Mouse (Mus musculus) testis, postnatal 10 days (tissue): ENCODE measurements around the gene Efr3b.

Experiments
- DNase-seq: peaks from one replicate; pipeline ENCODE4 v3.0.0; 2021; ENCODE audit warnings: low spot score

The Efr3b gene

DNA sequence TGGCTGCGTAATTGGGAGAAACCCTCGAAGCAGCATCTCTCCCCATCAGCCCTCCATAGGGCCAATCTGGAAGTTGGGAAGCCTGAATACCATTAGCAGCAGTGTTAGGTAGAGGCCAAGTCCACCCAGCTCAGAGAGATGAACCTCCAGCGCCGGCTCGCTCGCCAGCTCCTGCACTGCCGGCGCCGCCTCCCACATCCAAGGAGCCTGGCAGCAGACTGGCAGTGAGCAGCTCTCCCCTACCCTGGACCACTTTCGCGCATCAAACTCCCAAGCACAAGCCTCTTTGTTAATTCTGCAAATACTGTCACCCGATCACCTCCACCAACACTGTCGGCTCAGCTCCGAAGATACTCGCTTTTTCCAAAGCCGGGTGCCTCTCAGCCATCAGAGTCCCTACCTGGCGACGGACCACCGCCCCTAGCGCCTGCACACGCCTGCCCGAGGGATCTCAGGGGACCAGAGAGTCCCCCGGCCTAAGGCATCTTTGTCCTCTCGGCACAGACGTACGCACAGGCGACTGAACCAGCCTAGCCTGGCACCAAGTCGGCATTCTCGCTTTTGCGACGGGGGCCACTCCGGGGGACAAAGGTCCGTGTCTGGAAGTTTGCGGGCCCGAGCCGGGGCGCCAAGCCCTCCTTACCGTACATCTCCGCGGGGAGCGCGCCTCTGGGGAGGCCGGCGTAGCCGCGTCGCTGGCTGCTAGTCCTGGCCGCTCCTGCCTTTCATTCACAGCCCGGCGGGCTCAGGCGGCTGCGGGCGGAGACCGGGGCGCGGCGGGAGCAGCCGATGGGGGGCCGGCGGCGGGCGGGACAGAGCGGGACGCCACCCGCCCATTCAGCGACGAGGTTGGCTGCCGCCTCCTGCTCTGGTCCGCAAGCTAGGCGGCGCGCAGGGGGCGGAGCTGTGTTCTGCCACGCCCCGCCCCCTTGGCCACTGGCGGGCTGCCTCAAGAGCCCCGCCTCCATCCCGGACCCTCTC, at the start of gene Efr3b:
TSS of gene Efr3b (minus strand) at position 855 of the 981 bp plus-strand sequence.
- DNase-seq, result peak; percentile 79

DNA sequence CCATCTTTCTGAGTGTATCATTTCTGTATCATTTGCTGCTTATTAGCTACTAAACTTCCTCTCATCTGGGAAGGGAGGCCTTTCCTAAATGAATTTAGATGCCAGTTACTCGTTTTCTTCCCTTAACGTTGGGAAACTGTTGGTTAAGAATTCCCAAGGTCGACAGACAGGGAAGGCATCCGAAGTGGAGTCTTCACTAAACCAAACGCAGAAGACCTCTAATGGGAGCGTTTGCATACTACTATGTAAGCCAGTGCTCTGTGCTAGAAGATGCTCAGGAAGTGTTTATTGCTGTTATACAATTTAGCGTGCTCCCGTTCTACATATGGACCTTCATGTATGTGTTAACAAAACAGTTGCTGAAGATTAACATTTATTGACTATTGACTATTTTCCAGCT, 44.7 kb upstream of the Efr3b start:
- DNase-seq, result no peak

GRCm38 (mm10) chr12:4082132-4083001, 43.7 kb upstream of the Efr3b start, which contains the start of gene Dnajc27:
Gene Dnajc27, plus strand, starts transcription at chr12:4082583.
- peak; percentile 97 for DNase-seq

DNA sequence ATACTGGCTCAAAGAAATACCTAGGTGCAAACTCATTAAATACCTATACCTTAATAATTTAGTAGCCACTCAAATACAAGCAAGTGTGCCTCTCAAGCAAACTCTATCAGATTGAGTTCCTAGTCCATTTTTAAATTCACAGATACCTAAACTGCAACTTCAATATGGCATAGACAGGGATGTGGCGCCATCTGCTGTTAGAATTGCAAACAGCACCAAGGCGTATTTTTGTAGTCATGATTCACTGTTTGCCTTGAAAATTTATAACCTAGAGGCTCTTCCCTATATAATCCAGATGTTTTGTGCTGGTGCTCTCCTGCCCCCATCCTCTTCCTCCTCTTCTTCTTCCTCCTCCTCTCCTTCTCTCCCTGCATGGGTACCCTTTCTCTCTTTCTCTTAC, 41.6 kb upstream of the Efr3b start:
- peak; percentile 89 for DNase-seq

DNA sequence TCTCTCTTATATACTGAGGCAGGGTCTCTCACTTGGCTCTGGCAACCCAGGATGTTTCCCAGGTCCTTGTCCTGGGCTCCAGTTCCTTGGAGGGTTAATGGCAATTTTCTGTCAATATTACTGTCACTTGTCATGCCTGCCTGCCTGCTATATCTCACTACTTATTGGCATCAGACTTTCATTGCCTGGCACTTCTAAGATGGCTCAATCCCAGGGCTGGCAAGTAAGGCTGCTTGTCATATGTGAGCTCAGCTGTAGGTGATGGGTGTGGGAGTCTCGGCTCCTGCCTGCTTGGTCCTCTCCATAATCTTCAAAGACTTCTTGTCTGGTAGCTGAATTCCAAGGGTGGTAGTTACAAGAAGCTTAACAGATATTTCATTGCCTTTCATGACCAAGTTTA, 39.4 kb upstream of the Efr3b start:
- DNase-seq, result no peak

DNA sequence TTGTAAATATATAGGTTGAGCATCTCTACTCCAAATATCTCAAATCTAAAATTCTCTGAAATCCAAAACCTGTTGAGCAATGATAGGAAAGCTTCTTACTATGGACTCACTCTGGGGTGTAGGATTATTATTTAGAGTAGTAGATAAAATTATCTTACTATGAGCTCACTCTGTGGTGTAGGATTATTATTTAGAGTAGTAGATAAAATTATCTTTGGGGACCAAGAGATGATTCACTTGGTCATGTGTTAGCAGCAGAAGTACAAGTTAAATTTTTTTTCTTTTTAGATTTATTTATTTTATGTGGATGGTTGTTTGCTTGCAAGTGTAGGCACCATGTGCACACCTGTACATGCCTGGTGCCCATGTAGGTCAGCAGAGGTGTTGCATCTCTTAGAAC, 37.7 kb upstream of the Efr3b start:
- no peak for DNase-seq

DNA sequence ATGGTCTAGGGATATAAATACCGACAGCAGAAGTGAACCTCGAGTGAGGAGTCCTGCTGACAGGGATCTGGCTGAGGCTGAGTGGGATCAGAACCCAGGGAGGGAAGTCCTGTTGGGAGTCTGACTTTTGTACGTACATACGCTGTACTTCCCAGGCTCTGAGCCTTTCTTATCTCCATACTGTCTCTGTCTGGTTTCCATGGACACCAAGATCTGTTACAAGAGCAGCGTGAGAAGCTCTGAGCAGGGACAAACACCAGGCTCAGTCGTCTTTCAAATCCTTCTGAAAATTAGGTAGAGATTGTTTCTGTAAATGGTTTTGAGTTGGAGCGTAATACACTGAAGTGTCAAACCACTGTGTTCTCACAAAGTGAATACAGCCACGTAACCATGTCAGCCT, 36.7 kb upstream of the Efr3b start:
- DNase-seq, result no peak

- no peak for DNase-seq
Measured at GRCm38 (mm10) chr12:4071671-4072070, 33.0 kb upstream of the Efr3b start.

GRCm38 (mm10) chr12:4068551-4068950, 29.8 kb upstream of the Efr3b start:
- DNase-seq, result no peak

DNA sequence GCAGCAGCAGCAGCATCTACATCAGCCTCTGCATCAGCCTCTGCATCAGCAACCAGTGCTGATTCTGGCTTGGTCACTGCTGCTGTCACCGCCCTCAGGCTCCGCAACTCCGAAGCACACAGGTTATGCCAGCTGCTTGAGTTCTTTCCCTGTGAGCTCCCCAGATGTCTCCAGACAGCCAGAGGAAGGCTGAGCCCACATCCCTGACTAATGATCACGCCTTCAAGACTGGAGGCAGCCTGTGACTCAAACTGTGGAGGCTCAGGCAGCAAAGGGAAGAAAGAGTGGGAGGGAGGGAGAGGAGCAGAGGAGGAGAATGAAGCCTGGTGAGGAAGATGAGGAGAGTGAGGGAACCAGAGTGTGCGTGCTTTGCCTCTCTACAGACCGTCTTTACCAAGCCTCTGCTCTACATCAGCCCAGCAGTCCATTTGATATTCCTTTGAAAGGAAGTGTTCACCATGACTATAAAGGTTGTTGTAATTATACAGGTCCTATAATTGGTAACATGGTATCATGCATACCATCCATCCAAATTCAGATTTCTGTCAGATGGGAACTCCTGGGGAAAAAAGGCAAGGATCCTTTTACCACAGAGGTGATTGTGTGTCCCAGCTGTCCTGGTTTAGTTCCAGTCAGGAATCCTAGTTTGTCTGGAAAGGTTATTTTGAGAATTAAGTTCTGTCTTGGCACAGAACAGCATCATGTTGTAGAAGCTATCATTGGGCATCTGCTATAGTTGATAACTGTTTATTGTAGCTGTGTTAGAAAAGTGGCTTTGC, 28.2 kb upstream of the Efr3b start:
- DNase-seq, result no peak

DNA sequence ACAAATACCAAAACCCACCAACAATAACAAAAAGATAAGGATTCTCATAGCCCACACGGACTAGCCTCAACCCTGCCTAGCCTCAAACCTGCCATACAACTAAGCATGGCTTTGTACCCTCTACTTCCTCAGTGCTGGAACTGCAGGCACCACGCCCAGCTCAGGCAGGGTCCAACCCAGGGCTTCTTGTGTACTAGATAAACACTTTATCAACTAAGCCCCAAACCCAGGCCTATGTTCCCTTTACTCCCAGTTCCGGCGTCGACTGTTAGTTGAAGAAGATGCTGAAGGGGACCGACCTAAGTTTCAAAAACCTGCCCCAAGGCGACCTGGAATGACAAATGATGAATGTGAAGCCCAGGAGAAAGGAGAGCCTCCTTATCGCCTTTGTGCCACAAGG, 27.2 kb upstream of the Efr3b start:
- no peak for DNase-seq

- no peak for DNase-seq
Measured at GRCm38 (mm10) chr12:4065498-4065897, 26.8 kb upstream of the Efr3b start.

DNA sequence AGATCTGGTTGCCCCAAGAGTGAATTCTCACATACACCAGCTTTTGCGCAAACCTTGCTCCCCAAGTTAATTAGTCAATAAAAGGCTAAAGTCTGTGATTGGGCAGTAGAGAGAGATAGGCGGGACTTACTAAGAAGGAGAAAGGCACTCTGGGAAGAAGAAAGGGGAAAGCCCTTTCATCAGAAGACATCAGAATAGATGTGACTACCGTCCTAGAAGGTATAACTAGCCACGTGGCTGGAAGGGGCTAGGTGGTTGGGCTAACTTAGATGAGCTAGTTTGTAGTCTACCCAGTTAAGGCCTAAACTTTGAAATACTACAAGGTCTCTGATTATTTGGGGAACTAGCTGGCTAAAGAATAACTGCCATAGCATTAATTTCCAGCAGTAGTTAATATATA, 21.0 kb upstream of the Efr3b start:
- no peak for DNase-seq

GRCm38 (mm10) chr12:4058321-4058720, 19.6 kb upstream of the Efr3b start:
- no peak for DNase-seq

DNA sequence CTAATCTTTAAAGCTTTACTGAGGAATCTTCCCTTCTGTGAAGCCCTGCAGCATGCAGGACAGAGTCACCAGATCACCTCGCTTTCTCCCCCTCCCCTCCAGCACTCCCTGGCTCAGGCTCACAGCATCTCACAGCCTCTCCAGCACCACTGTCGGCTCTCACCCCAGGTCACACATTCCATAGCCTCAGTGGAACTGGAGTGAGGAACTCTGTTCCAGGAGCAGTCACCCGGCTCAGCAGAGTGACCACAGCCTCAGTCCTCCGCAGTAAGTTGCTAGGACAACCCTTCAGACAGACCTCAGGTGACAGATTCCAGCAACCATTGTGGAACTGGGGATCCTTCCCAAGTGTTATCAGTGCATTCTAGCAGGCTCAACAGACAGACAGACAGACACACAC, 16.1 kb upstream of the Efr3b start:
- no peak for DNase-seq

- DNase-seq, result no peak
Measured at GRCm38 (mm10) chr12:4053643-4054042, 14.9 kb upstream of the Efr3b start.

- DNase-seq, result no peak
Measured at GRCm38 (mm10) chr12:4050861-4051425, 12.2 kb upstream of the Efr3b start.

DNA sequence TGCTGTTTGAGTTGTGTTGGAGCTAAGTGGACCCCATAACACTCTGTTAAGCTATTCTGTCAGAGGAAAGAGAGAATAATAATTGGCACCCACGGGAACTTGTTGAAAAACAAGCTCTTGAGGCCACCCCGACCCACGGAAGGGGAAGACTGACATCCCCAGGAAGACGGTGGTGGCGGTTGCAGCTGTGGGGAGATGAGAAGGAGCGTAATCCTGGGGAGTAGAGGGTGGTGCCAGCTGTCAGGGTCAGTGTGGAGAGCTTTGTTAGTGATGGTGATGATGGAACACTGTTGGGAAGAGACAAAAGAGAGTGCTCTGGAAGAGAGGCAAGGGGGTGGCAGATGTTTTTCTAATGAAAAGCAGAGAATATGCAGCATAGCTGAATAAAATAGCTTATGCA, 9.3 kb upstream of the Efr3b start:
- no peak for DNase-seq

DNA sequence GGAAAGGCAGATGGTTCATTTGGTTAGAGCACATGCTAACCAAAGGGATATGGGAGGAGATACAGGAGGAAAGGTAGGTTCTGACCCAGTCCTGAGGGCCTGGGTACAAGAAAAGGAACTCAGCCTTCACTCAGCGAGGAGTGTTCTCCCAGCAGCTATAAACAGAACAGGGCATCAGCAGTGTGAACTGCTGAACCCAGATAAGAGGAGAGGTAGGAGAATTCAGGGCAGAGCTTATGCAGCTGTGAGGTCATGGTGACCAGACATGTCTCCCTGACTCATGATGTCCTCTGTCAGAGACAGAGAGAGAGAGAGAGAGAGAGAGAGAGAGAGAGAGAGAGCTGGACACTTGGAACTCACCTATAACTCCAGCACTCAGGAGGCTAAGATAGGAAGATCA, 7.3 kb upstream of the Efr3b start:
- no peak for DNase-seq

GRCm38 (mm10) chr12:4042411-4042810, 3.7 kb upstream of the Efr3b start:
- no peak for DNase-seq

DNA sequence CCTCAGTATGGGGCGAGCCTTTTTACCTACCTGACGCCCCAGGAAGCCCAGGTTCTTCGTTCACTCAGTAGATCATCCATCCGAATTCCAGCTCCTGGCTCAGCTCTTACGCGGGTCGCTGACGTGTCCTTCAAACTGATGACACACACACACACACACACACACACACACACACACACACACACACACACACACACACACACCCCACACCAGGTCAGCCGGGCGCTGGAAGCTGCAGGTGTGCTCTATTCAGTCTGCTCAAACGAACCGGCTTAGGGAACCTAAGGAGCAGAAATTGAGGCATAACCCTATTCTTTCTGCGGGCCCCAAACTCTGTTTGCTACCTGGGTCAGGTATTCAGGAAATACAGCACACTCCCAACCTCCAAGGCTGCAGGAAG, 331 bp upstream of the Efr3b start:
- no peak for DNase-seq

- no peak for DNase-seq
Measured at GRCm38 (mm10) chr12:4037511-4037910, 1.2 kb downstream of the Efr3b start.
